Mouse (Mus musculus): ENCODE results near the gene Spef1.

DNA sequence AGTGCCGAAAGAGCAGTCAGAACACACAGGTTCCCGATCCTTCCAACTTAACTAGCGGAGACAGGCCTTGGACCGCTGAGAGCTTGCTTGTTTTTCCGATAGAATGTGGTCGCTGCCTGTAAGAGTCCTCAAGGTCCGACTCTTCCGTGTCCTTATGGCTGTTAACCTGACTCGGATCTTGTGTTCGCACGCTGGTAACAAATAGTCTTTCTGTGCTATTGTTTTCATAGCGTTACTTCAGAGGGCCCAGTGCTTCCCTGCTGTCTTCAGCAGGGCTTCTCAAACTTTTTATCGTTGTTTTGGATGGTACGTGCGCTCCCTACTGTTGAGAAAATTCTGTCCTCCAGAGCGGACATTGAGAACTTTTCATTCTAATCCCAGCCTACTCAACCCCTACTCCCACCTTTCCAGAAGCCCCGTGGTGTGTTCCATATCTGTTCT lies 26.4 kb downstream of the Spef1 start:
- TF ChIP-seq CTCF (IDR thresholded peaks at IDR 0.05; ENCODE audit: extremely low read depth, insufficient read depth, insufficient read length, insufficient replicate concordance), result no peak
- TF ChIP-seq POLR2A (IDR thresholded peaks at IDR 0.05; ENCODE audit: low read depth, low read length), result no peak

Data from spleen, adult 2 months (tissue).